Mouse (Mus musculus) urinary bladder, postnatal 4 days (tissue): Measurements from ENCODE around the gene Usp46.
"Not testable (repeated sequence)": the region's sequence is repeated elsewhere in the genome, so short reads cannot be mapped to it uniquely, and the experiment has no call there.

Experiments used
- DNase-seq, 2 experiments: peaks; one replicate each; pipeline ENCODE4 v3.0.0; 2021 to 2022; ENCODE audit warnings: low spot score in 2 of 2

Usp46 gene

GRCm38 (mm10) chr5:74067831-74068713, at the start of gene Usp46:
TSS of gene Usp46 (minus strand) at chr5:74068431.
- peak; percentile 83 to 89 for DNase-seq

- DNase-seq, result no peak
These were observed 45.9 kb upstream of the Usp46 start for GRCm38 (mm10) chr5:74113961-74114689.

- DNase-seq, result no peak
These were observed 37.2 kb upstream of the Usp46 start for GRCm38 (mm10) chr5:74105445-74105844.

GRCm38 (mm10) chr5:74101761-74102160, 33.5 kb upstream of the Usp46 start:
- no peak for DNase-seq

- no peak for DNase-seq
These were observed 30.8 kb upstream of the Usp46 start for GRCm38 (mm10) chr5:74099046-74099445.

- DNase-seq, result no peak
These were observed 29.6 kb upstream of the Usp46 start for GRCm38 (mm10) chr5:74097854-74098220.

GRCm38 (mm10) chr5:74097116-74097853, 29.1 kb upstream of the Usp46 start:
- no peak for DNase-seq

GRCm38 (mm10) chr5:74096060-74096459, 27.8 kb upstream of the Usp46 start:
- no peak for DNase-seq

- DNase-seq, result no peak
These were observed 27.4 kb upstream of the Usp46 start for GRCm38 (mm10) chr5:74095611-74096010.

GRCm38 (mm10) chr5:74094841-74095437, 26.7 kb upstream of the Usp46 start:
- no peak for DNase-seq

GRCm38 (mm10) chr5:74093556-74094428, 25.6 kb upstream of the Usp46 start:
- DNase-seq, result no peak

- DNase-seq, result peak; percentile 90
These were observed 24.8 kb upstream of the Usp46 start for GRCm38 (mm10) chr5:74092833-74093555.

- no peak for DNase-seq
These were observed 24.2 kb upstream of the Usp46 start for GRCm38 (mm10) chr5:74092481-74092832.

- DNase-seq, result no peak
These were observed 21.4 kb upstream of the Usp46 start for GRCm38 (mm10) chr5:74089643-74090042.

GRCm38 (mm10) chr5:74081756-74082155, 13.5 kb upstream of the Usp46 start:
- DNase-seq, result no peak

GRCm38 (mm10) chr5:74078861-74079615, 10.8 kb upstream of the Usp46 start:
- DNase-seq, result no peak

GRCm38 (mm10) chr5:74078400-74078799, 10.2 kb upstream of the Usp46 start:
- no peak for DNase-seq

GRCm38 (mm10) chr5:74077959-74078358, 9.7 kb upstream of the Usp46 start:
- no peak for DNase-seq

- no peak for DNase-seq
These were observed 8.5 kb upstream of the Usp46 start for GRCm38 (mm10) chr5:74076759-74077158.

GRCm38 (mm10) chr5:74070564-74070963, 2.3 kb upstream of the Usp46 start:
- not testable (repeated sequence) for DNase-seq
